Mouse (Mus musculus): ENCODE results near the gene Hs2st1.

DNA sequence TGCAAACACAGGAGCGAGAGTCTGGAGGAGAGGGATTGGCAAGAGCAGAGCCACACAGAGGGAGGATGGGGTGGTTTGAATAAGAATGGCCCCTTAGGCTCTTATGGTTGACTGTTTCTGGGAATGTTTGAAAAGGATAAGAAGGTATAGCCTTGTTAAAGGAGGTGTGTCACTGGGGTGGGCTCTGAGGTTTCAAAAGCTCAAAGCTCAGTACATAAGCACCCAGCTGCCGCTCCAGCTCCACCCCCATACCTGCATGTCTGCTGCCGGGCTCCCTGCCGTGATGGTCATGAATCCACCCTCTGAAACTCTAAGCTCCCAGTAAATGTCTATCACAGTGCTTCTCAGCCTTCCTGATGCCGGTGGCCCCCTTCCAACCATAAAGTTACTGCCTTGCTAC is 40.8 kb upstream of the Hs2st1 start:
- TF ChIP-seq GATA1 (IDR thresholded peaks at IDR 0.05; ENCODE audit: borderline replicate concordance, low read length) (no peak), FLI1 (IDR thresholded peaks at IDR 0.05; ENCODE audit: low read length) (no peak)
